Mouse (Mus musculus) bone marrow, adult 2 months (tissue): ENCODE results near the gene Adora3.

Source experiments
- CTCF ChIP-seq: fragments of 200-500 bp; IDR thresholded peaks from 2 replicates; pipeline ENCODE4 v1.5.1; 2011; ENCODE audit warnings: low read length, control low read depth; ENCODE audit not compliant: control insufficient read depth, insufficient read depth
- POLR2A ChIP-seq: fragments of 200-500 bp; IDR thresholded peaks from 2 replicates; pipeline ENCODE4 v1.6.1; 2011; ENCODE audit warnings: low read depth, mild to moderate bottlenecking, control low read depth, low read length, borderline replicate concordance; ENCODE audit not compliant: control insufficient read depth

DNA sequence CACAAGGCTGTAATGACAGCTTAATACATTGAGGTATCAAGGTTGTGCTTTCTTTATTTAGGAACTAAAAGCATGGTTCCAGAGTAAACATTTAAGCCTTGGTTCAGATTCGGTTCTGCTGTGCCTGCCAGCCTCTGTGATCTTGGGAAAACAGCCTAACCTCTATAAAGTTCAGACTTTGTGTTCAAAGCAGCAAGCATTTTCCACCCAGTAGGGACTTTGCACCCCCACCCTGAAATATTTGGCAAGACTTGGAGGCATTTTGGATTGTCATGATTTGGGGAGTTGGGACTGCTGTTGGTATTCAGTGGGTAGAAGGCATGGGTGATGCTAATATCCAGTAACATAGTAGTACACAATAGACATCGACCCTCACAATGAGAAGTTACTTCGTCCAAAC, 18.3 kb downstream of the Adora3 start:
- TF ChIP-seq POLR2A (no peak), CTCF (no peak)
